14 mouse cellular contexts compared by ENCODE assay signal in genomic region chr7:66369071-66369933, GRCm38 (mm10). TPM values are rescaled to one million over a fixed set of nuclear protein-coding genes. Genes with fewer than 3 reads are reported as not detected.
A peak's percentile ranks its signal among the peaks of the same experiment; 100 is the strongest.
DNase-seq lines count a peak whose midpoint lies in the region; ATAC-seq lines count a peak whose summit lies in the region.
"Had no signal": no experiment of that assay in that cellular context is flagged by ENCODE, and none has a peak within 500 bp of the region (broad histone marks: within the 10 kb centered on the region; RNA-seq: fewer than 3 reads in every experiment).

No protein-coding gene starts in this region.

- H3K4me1 ChIP-seq in kidney, embryonic 15.5 days: peaks cover 22% of the 10 kb centered on the region
- peaks cover 18% of the 10 kb centered on the region for H3K4me1 ChIP-seq in limb, embryonic 13.5 days
- H3K4me1 ChIP-seq: hindbrain, embryonic 15.5 days had no signal

- ATAC-seq in kidney, embryonic 15.5 days (replicated peaks; ENCODE audit: low FRiP score): no peak
- no peak for ATAC-seq in limb, embryonic 13.5 days (ENCODE audit: low FRiP score, low read depth)
- ATAC-seq: forebrain, postnatal 0 days had no signal

- H3K4me3 ChIP-seq in kidney, embryonic 15.5 days (replicated peaks): no peak overlapping the region
- no peak overlapping the region for H3K4me3 ChIP-seq in limb, embryonic 13.5 days
- H3K4me3 ChIP-seq: hindbrain, embryonic 15.5 days had no signal

- H3K4me2 ChIP-seq in kidney, embryonic 15.5 days: no peak overlapping the region
- H3K4me2 ChIP-seq in limb, embryonic 13.5 days (replicated peaks): no peak overlapping the region
- H3K4me2 ChIP-seq: hindbrain, embryonic 15.5 days had no signal

- peak; percentile 9 for DNase-seq in adrenal gland, postnatal 10 days
- no peak for DNase-seq in adrenal gland, postnatal 25 days
- DNase-seq in kidney, adult 18-20 months: no peak
- DNase-seq in 416B (ENCODE audit: low read depth): peak; percentile 34
- DNase-seq in thymus, postnatal 4 days: no peak
- no peak for DNase-seq in urinary bladder, postnatal 36 days (ENCODE audit: low spot score in 2 of 2)
- DNase-seq: forebrain, postnatal 0 days; right cerebral cortex, postnatal 4 days had no signal

- H3K9me3 ChIP-seq in kidney, embryonic 15.5 days (replicated peaks): no peaks in the 10 kb centered on the region
- H3K9me3 ChIP-seq in limb, embryonic 13.5 days: no peaks in the 10 kb centered on the region
- H3K9me3 ChIP-seq: hindbrain, embryonic 15.5 days had no signal

- no peaks in the 10 kb centered on the region for H3K27me3 ChIP-seq in kidney, embryonic 15.5 days
- H3K27me3 ChIP-seq in limb, embryonic 13.5 days: no peaks in the 10 kb centered on the region
- H3K27me3 ChIP-seq: hindbrain, embryonic 15.5 days had no signal

- WGBS in kidney, embryonic 15.5 days: 64% methylated on average over 5 of the region's 5 CpGs
- 74% methylated on average over 5 of the region's 5 CpGs for WGBS in limb, embryonic 13.5 days

- no peaks in the 10 kb centered on the region for H3K36me3 ChIP-seq in kidney, embryonic 15.5 days
- no peaks in the 10 kb centered on the region; the same call in 1 of the 2 replicates for H3K36me3 ChIP-seq in limb, embryonic 13.5 days
- H3K36me3 ChIP-seq: hindbrain, embryonic 15.5 days had no signal

- H3K9ac ChIP-seq in kidney, embryonic 15.5 days: no peak overlapping the region
- H3K9ac ChIP-seq in limb, embryonic 13.5 days: no peak overlapping the region
- H3K9ac ChIP-seq: forebrain, postnatal 0 days; hindbrain, embryonic 15.5 days had no signal

- H3K27ac ChIP-seq in kidney, embryonic 15.5 days: peak overlapping the region; percentile 78
- H3K27ac ChIP-seq in limb, embryonic 13.5 days: peak overlapping the region; percentile 22
- H3K27ac ChIP-seq: hindbrain, embryonic 15.5 days had no signal

RNA-seq across cellular contexts. Expression of gene Gm10974, which starts 3.6 kb away (rescaled TPM):
- not detected for total RNA-seq in adrenal gland, postnatal 10 days (2021)
- total RNA-seq in adrenal gland, postnatal 25 days (2021): not detected in 2 replicates
- not detected in 2 replicates for polyA plus RNA-seq in kidney, embryonic 15.5 days (2015; fragmentation: Nextera tagmentation; extraction: Ambion mirVana)
- polyA plus RNA-seq in limb, embryonic 13.5 days (2015; fragmentation: Nextera tagmentation; extraction: Ambion mirVana): not detected in 2 replicates
- total RNA-seq: common myeloid progenitor, adult 5-6 weeks; forebrain, postnatal 0 days; layer of hippocampus, postnatal 10 days had no signal
- polyA plus RNA-seq: forebrain, postnatal 0 days; hindbrain, embryonic 15.5 days; neural tube, embryonic 14.5 days had no signal

RNA-seq across cellular contexts. Expression of gene Lrrk1, which starts 18.8 kb away (rescaled TPM):
- total RNA-seq in adrenal gland, postnatal 10 days (2021): 10 to 100 TPM; 12.4 to 16.4 TPM
- total RNA-seq in adrenal gland, postnatal 25 days (2021): 16.6 and 18.5 TPM in 2 replicates
- 15.2 and 17.2 TPM in 2 replicates for polyA plus RNA-seq in kidney, embryonic 15.5 days (2015; fragmentation: Nextera tagmentation; extraction: Ambion mirVana)
- polyA plus RNA-seq in limb, embryonic 13.5 days (2015; fragmentation: Nextera tagmentation; extraction: Ambion mirVana): 12.4 and 14.1 TPM in 2 replicates

RNA-seq across cellular contexts. Expression of gene Aldh1a3, which starts 58.0 kb away (rescaled TPM):
- 10 to 100 TPM; 11.4 to 12.4 TPM for total RNA-seq in adrenal gland, postnatal 10 days (2021)
- total RNA-seq in adrenal gland, postnatal 25 days (2021): 6.1 and 10.9 TPM in 2 replicates
- 38.0 and 41.0 TPM in 2 replicates for polyA plus RNA-seq in kidney, embryonic 15.5 days (2015; fragmentation: Nextera tagmentation; extraction: Ambion mirVana)
- polyA plus RNA-seq in limb, embryonic 13.5 days (2015; fragmentation: Nextera tagmentation; extraction: Ambion mirVana): 9.9 and 10.6 TPM in 2 replicates

Comparison
In these comparisons a context has a peak if more than half of its experiments do, and no peak if none do; other contexts are left out.
1. DNase-seq: peak in adrenal gland, postnatal 10 days (single experiment) and 416B (single experiment); none in adrenal gland, postnatal 25 days (single experiment), kidney, adult 18-20 months (single experiment), thymus, postnatal 4 days (single experiment) and urinary bladder, postnatal 36 days (0 of 2).